Mouse (Mus musculus) T-cell, adult 2 months (primary cell): ENCODE results near the gene Smap1.

Source experiments
- DNase-seq: peaks from one replicate; pipeline ENCODE4 v3.0.0; 2022; ENCODE audit warnings: low spot score

Smap1 gene

DNA sequence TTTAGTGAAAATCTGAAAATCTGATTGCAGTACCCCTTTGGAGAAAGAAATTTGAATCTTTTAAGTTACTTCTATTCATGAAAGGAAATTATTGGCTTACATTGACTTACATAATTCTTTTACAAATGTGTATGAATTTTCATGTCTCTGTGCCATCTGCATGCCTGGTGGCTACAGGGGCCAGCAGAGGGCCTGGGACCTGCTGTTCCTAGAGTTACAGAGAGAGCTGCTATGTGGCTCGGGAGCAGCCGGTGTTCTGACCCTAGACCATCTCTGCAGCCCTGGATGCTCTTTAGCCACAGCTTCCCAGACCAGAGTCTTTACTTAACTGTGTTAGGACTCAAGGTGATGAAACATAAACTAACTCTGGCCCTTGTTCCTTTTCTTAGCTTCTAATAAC, 1.8 kb downstream of the Smap1 start:
- no peak for DNase-seq

DNA sequence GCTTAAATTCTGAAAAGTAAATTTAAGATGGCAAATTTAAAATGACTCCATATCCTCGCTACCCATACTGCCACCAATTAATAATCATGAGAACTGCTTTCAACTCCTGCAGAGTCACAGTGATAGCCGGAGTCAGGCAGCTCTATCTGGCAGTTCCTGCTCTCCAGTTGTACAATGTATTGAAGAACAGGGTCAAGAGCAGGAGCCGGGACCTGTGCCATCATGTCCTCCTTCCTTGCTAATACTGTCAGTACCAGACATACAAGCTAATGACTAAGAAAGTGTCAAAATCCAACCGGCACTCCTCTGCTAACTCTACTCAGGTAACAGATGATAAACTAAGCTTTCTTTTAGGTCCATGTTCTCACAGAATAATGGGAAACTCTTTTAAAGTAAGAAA, 3.0 kb downstream of the Smap1 start:
- DNase-seq: no peak

DNA sequence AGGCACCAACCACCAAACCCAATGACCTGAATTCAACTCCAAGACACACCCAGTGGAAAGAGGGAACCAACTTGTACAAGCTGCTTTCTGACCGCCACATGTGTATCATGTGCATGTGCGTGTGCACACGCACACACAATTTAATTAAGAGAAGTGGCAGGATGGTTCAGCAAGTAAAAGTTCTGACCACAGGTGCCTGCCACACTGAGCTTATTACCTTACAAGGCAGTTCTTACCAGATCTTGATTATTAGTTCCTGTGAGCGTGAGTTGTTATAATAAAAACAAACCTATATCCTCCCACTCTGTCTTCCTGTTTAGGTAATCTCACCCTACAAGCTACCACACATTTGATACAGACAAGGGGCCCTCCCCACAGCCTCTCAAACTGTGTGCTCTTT, 6.6 kb downstream of the Smap1 start:
- DNase-seq: no peak

DNA sequence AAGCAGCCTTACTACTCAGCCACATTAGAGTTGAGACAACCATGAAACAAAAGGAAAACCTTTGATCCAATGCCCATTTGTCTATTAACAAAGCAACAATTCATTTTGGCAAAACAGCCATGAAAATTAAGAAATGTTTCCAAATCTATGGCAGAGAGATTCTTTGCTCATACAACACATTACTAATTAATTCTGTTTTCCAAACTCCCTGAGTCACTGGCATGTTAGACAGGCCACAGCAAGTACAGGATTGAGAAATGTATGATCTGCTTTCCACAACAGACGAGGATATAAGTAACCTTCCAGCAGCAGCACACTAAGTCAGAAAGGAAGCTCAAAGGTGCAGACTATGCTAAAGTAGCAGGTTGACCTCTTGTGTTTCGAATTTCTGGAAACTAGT, 9.1 kb downstream of the Smap1 start:
- no peak for DNase-seq

DNA sequence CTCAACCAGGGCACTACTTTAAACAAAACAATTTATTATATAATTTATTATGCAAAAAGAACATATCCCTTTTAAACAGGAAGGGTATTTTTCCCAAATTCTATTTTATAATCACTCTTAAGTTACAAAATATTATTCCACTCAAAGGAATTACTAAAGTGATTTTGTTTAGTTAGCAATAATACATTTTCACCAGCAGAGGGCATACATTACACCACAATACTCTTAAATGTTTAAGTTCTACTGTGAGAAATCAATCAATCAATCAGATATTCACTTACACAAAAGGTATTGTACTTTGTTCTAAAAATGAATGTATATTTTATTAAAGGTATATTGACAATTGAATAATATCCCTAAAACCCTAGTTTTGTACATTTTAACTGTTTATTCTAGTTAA, 16.0 kb downstream of the Smap1 start:
- DNase-seq: no peak

DNA sequence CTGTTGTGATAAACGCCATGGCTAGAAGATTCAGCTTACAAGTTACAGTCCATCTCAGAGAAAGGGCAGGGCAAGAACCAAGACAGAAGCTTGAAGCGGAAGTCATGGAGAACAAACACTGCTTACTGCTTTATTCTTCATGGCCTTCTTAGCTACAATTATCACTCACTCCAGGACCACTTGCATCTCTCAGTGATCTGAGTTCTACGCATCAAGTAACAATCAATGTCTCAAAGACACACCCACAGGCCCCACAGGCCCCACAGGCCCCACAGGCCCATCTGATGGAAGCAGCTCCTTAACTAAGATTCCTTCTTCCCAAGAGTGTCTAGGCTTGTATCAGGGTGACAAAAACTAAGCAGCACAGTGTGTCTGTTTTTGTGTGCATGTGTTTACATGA, 18.8 kb downstream of the Smap1 start:
- DNase-seq: no peak

DNA sequence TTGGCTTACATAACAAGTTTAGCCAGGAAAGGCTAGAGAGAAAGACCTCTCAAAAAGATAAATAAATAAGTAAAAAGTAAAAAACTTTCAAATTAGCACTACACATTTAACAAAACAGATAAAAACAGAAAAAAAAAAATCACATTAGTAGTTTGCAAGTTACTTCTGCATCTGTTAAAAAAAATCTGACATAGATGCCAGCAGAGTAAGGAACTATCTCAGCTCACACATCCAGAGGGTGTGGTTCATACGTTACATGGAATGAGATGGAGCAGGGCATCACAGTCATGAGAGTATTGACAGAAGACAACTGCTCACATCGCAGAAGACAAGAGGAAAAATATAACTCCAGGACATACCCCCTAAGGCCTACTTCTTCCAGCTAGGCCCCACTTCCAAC, 19.4 kb downstream of the Smap1 start:
- no peak for DNase-seq

DNA sequence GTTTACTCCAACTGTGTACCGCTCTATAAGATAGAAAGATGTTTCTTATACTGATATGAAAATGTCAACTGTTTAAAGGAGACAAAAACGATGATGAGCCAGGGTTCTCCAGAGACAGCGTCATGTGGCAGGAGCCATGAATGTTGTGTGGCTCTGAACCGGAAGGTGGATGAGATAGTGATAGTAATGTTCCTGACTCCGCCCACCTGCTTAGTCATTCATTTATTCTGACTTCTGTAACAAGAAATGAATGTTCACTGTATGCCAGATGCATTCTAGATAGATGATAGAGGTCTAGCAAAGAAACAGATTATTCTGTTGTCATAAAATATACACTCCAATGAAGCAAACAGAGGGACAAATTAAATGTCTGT, 22.5 kb downstream of the Smap1 start:
- no peak for DNase-seq

DNA sequence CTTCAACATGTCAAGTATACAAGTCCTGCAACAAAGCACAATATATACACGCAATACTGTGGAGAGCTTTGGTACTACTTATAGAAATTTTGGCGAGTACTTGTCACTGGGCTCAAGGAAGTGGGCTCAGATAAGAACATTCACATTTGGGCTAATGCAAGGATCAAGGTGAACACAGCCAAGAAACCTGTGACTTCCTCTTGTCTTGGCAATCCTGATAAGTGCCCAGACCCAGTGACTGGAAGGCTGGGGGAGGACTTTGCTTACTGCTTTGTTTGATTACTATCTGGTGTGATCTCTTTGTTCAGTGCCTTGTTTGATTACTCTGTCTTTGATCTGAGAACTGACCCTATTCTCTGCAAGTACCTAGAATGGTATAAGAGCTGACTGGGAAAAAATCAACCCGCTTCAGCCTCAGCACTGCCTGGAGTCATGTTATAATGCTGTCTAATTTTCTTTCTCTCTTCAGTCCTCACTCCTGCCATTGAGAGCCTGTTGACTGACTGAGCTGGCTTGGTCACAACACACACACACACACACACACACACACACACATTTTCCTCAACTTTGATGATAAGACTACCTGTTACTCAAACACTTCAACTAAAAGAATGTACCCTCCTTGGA, 23.0 kb downstream of the Smap1 start:
- DNase-seq: no peak

DNA sequence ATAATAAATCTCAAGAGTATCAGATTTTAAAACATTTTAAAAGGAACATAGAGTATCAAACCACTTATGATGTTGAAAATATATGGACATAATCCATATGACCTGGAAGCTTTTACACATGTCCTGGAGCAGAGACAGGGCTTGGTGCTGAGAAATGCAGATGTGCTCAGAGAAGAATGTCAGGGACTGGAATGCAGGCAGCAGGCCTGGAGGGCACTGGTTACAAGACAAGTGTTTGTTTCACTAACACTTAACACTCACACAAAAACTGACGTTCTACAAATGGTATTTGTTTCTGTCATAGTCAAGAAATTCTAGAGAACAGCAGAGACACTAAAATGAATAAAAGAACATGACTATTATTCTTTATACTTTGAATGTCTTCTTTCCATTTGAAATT, 30.0 kb downstream of the Smap1 start:
- no peak for DNase-seq

DNA sequence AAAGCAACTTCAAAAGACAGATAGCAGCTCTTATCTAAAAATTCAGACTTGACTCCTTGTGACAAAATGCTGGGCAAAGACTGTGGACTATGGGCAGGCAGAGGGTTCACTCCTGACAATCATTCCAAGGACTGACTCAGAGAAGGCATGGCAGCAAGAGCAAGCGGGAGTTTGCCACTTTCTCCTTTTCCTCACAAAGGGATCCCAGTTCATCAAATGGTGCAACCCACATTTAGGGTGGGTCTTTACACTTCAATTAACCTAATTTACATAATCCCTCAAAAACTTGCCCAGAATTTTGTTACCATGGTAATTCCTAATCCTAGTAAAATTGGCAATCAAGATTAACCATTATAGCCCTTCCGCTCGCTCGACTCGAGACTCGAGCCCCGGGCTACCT, 37.2 kb downstream of the Smap1 start:
- DNase-seq: no peak

DNA sequence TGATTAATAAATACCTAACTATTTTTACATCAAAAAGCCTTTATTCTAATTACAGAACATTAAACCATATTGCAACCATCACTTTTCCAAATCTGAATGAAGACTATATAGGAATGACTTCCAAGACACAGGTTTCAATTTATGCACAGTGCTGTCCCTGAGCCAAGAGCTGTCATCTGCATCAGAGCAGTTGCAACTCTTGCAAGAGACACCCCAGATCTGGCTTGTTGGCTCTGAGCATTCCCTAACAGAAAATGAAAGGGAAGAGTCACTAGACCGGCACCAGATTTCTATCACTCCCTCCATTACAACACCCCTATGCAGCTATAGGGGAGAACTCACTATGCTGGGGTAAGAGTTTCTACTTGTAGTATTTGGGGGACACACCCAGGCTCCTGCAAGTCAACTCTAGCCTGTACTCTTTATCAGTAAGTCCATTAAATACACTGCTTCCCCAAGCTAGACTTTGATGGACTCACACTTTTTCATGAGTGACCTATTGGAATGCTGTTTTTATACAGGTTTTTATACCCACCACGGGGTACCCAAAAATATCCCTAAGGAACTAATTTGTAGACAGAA, 37.9 kb downstream of the Smap1 start:
- no peak for DNase-seq

DNA sequence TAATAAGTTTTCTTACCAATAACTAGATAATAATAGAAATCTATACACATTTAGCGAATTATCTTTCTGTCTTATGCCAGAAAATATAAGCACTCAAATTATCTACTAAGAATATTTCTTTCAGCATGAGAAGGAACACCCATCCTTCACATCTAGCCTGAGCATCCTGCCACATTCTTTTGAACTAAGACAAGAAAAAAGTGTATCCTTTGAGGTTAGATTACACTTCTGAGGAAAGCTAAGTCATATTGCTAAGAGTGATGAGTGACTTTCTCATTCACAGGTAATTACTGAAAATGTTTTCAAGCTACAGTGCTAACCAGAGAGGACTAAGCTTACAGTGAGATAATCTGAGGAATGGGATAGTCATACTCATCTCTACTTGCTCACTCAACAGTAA, 39.4 kb downstream of the Smap1 start:
- no peak for DNase-seq

DNA sequence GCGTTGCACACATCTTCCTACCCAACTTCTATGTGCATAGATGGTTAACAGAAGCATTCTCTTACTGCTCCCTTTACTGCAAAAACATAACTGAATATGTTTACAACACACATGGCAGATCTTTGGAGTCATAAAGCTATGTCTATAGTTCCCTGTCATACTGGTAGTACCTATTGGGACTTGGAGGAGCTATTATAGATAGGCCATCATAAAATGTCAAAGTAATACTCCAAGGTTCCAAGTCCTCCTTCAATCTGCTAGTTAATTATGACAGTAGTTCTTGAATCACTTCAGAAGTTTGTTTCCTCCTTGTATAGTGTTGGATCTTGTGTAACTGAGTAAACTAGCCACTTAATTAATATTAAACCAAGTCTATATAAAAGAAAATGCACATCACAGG, 49.9 kb downstream of the Smap1 start:
- no peak for DNase-seq

DNA sequence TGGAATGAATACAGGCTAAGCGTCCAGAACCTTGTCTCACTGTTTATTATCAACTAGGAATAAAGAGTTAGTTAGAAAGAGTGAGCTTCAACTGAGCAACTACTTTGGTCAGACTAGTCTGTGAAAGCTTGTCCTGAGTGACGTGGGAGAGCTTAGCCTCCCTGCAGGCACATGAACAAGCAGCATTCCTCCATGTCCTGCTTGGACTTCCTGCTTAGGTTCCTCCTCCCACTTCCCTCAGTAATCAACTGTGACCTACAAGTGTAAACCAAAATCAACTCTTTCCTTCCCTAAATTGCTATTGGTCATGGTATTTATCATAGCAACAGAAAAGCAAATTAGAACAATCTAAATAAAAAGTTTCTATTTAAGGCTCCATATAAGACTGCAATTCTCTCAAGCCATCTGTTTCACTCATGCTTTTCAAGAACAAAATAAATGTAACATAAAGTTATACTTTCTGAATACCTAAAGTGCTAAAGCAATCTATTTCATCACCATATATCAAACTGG, 54.7 kb downstream of the Smap1 start:
- no peak for DNase-seq

DNA sequence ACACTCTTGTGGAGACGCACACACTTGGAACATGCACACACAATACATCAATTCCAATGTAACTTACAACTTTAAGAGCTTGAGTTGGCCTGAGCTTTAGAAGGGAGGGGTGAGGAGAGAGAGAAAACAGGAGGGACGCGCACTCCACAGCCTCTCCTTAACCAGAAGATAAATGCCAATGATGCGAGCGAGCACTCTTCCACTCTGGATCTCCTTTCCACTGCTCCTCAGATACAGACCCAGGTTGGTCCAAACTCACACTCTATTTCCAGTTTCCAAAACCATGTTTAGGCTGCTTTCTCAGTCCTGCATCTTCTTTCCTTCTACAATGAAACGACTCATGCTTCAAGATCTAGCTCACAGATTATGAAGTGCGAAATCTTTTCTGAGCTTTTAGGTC, 56.6 kb downstream of the Smap1 start:
- DNase-seq: no peak

DNA sequence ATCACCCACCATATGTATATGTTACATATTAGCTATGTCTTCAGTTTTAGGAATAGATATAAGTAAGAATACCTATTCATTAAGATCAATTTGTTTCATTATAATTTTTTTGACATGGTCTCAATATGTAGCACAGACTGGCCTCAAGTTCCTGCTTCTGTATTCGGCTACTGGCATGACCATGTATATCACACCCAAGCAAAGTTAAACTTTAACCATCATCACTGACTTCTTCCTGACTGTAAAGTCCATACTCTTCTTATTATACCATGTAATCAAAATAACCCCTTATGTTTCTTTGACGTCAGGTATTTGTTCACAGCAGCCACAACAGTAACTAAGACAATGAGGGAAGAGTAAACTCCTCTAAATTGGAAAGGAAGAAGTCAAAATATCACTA, 61.2 kb downstream of the Smap1 start:
- no peak for DNase-seq

DNA sequence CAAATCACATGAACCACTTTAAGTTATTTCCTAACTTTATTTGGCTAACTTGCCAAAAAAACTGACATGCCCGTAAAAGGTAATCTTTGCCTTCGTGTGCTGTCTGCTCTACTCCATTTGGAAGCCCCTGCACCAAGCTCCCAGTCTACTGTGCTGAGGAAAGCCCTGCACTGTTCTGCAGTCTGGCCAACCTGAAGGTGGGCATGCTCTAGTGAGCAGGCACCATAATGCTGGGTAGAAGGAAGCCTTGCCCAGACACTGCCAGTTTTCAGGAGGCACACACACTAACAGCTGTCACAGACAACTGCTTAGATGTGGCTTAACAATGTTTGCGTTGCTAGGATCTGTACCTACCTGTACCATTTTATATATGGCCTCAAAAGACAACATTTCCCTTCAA, 66.5 kb downstream of the Smap1 start:
- DNase-seq: no peak

DNA sequence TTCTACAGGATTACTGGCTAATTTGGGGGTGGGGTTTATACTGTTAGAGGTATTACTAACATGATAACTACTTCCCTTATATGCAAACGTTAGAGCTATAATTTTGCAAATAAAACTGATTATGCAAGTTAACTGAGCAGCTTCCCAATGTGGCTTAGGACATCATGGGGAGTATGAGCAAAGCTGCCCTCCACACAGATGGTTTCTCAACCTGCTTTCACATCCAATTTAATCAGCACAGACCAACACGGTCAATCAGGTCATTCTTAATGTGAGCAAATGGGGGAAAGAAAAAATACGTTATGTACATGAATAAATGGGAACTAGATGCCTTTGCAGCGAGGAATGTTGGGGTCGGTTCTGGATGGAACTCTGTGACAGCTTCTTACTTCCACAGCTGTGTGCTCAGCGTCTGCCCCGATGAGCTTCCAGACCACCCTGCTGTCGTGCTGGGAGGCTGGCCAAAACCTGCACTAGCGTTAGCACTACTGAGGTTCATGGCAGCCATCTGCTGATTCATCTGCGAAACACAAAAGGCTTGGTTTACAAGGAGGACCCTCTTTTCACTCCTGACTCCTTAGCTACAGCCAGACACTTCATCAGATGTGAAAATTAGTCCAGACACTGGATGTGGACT, 76.0 kb downstream of the Smap1 start:
- DNase-seq: no peak

DNA sequence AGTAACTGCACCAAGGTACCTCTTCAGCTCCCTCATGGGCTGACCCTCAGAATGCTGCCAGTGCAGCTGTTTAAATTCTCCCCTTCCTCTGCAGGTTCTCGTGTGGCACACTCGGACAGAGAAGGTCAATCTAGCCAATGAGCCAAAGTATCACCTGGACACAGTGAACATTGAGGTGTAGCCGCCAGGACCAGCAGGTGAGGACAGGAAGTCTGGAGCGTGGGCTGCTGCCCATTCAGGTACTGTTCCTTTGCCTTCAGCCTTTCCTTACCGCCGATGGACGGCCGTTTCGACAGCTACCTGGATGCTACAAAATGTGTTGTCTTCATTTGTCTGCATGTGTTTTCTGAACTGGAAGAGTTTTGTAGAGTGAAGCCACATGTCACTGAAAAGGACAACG, 77.1 kb downstream of the Smap1 start:
- no peak for DNase-seq

DNA sequence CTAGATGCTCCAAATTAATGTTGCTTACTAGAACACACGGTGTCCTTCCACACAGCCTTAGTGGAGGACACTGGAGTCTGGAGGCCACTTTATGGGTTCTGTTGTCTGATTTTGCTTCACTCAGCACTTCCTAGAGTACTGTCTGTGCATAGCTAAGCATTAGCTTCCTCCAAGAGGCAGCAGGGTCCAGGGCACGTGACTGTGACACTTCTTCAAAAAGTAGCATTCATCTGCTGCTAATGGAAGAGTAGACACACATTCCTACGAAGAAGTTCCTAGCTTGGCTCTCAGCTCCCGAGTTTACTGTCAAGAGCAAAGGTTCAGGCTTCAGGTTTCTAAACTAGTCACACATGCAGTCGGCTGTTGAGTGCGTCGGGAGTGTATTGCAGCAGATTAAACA, 78.3 kb downstream of the Smap1 start:
- no peak for DNase-seq

DNA sequence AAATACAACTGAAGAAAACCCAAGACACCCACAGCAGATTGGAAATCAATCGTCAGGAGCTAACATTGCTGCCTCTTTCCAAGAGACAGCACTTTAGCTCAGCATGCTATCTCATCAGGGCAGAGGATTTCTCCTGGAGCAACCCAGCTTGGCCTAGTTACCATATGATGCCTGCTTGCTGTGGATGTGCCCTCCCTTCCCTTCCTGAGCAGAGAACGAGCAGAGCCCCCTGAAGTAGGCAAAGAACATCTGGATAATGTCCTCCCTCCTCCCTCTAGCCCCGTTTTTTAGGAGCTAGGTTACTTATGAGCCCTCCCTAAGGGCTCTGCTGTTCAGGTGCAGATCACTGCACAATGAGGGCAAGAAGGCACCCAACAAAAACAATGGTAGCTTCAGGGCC, 79.5 kb downstream of the Smap1 start:
- DNase-seq: no peak

DNA sequence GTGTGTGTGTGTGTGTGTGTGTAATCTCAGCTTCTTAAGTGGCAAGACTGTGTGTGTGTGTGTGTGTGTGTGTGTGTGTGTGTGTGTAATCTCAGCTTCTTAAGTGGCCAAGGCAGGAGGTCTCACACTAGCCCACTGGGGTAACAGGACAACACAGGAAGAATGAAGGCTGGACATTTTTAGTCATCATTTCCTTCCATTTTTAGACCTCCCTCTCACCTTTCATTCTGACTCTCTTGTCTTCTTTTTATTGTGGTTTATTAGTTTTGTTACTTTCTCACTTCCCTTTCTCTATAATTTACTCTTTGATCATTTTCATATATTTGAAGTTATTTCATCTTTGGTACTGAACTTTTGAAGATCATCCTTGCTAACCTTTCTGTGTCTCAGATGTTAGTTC, 81.2 kb downstream of the Smap1 start:
- no peak for DNase-seq

DNA sequence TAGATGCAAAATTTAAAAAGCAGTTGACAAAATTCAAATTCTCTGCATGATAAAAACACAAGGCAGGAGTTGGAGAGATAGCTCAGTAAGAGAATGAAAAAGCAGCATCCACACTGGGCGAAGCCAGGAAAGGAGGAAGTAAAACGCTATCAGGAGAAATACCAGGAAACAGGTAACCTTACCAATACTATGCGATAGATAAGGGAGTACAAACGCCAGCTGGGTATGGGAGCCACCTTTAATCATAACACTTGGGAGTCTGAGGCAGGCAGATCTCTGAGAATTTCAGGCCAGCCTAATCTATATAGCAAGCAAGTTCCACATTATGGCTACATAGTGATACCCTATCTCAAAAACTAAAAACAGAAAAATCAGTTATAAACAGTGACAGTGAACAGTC, 85.5 kb downstream of the Smap1 start:
- DNase-seq: no peak
